Mouse (Mus musculus) forebrain, embryonic 11.5 days (tissue): ENCODE results near the gene Zc3h12c. TPM values are rescaled to one million over a fixed set of nuclear protein-coding genes. Genes with fewer than 3 reads are reported as not detected.

Experiments used
- ATAC-seq: fragments of 200-750 bp; cut with Nextera tagmentation; replicated peaks from 2 replicates; pipeline ENCODE4 v1.8.0; 2017; ENCODE audit warnings: moderate TSS enrichment; ENCODE audit not compliant: low FRiP score
- DNase-seq: peaks from one replicate; pipeline ENCODE4 v3.0.0-alpha.2; 2017; ENCODE audit warnings: low spot score
- H3K27ac ChIP-seq: fragments of 300-500 bp; sonication (generic); 2 replicates; pipeline ENCODE4 v1.5.1; 2014; ENCODE audit warnings: low read depth, low read length
- H3K27me3 ChIP-seq: fragments of 300-500 bp; sonication (generic); 2 replicates; pipeline ENCODE4 v1.6.1; 2014; ENCODE audit warnings: mild to moderate bottlenecking, low read length, mixed read lengths; ENCODE audit not compliant: control insufficient read depth, insufficient read depth
- H3K36me3 ChIP-seq: fragments of 300-500 bp; sonication (generic); 2 replicates; pipeline ENCODE4 v1.6.1; 2014; ENCODE audit warnings: mild to moderate bottlenecking, low read length, moderate library complexity, mixed read lengths; ENCODE audit not compliant: control insufficient read depth, insufficient read depth
- H3K4me1 ChIP-seq: fragments of 300-500 bp; sonication (generic); replicated peaks from 2 replicates; pipeline ENCODE4 v1.6.1; 2014; ENCODE audit warnings: low read length, mixed read lengths; ENCODE audit not compliant: control insufficient read depth, insufficient read depth
- H3K4me2 ChIP-seq: fragments of 300-500 bp; sonication (generic); 2 replicates; pipeline ENCODE4 v1.6.1; 2014; ENCODE audit warnings: low read depth, mild to moderate bottlenecking, low read length, moderate library complexity, mixed read lengths; ENCODE audit not compliant: severe bottlenecking
- H3K4me3 ChIP-seq: fragments of 300-500 bp; sonication (generic); 2 replicates; pipeline ENCODE4 v1.5.1; 2014; ENCODE audit warnings: low read depth, low read length
- H3K9ac ChIP-seq: fragments of 300-500 bp; sonication (generic); 2 replicates; pipeline ENCODE4 v1.6.1; 2014; ENCODE audit warnings: low read length
- H3K9me3 ChIP-seq: fragments of 300-500 bp; sonication (generic); 2 replicates; pipeline ENCODE4 v1.6.1; 2016; ENCODE audit warnings: low read length, mixed read lengths; ENCODE audit not compliant: control insufficient read depth
- WGBS: fragments of 180-500 bp; shearing (Covaris S2); extraction: QIAGEN DNeasy Blood & Tissue Kit; methylation state at CpG from one replicate; pipeline ENCODE4 v1.1.7; 2014; 5-methylcytosine and 5-hydroxymethylcytosine counted together
- polyA plus RNA-seq: library from polyadenylated mRNA; unstranded; fragments of >200 nt; fragmentation: Nextera tagmentation; extraction: Ambion mirVana; gene quantifications from 2 replicates; pipeline ENCODE4 v1.2.1, GENCODE M21; 2014

Zc3h12c gene
- polyA plus RNA-seq, 1 experiment from 2014 or later: 11.8 TPM

DNA sequence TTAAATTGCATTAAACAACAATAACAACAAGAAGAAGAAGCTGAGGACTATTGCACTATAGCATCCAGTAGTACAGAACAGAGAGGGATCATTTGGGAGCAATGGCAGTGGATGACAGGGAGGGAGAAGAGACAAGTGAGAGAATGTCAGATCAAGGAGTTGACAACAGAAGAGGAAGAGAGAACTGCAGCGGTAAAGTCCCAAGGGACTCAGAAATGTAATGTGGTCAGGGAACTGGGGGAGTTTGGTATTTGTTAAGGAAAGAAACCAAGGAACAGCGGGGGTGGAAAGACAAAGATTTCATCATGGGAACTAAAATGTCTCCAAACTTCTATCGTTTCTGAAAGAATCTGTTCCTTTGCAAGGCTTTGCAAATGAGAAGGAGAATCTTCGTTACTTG, 22.5 kb upstream of the Zc3h12c start:
- 89% methylated on average over 4 of the region's 4 CpGs for WGBS
- no peak overlapping the region for H3K27ac ChIP-seq
- no peak for DNase-seq

GRCm38 (mm10) chr9:52188106-52188505, 19.7 kb upstream of the Zc3h12c start:
- Histone ChIP-seq H3K36me3 (no peaks in the 10 kb centered on the region), H3K4me1 (peaks cover 4% of the 10 kb centered on the region; the same call in 1 of the 2 replicates), H3K27ac (peak overlapping the region; percentile 59), H3K4me2 (peak overlapping the region; percentile 38; the same call in 1 of the 2 replicates), H3K4me3 (no peak overlapping the region), H3K9me3 (no peaks in the 10 kb centered on the region), H3K27me3 (no peaks in the 10 kb centered on the region), H3K9ac (peak overlapping the region; percentile 36; the same call in 1 of the 2 replicates)
- ATAC-seq (peak; percentile 96), DNase-seq (peak; percentile 71)
- WGBS: 11% methylated on average over 8 of the region's 8 CpGs

More for the DNA sequence above, 22.5 kb upstream of the Zc3h12c start:
- no peak overlapping the region for H3K4me2 ChIP-seq
- H3K9me3 ChIP-seq: no peaks in the 10 kb centered on the region
- H3K4me1 ChIP-seq: peaks cover 4% of the 10 kb centered on the region; the same call in 1 of the 2 replicates
- no peaks in the 10 kb centered on the region for H3K36me3 ChIP-seq
- H3K4me3 ChIP-seq: no peak overlapping the region
- no peak overlapping the region for H3K9ac ChIP-seq
- no peaks in the 10 kb centered on the region for H3K27me3 ChIP-seq
- ATAC-seq: no peak

- Histone ChIP-seq H3K27me3 (no peaks in the 10 kb centered on the region), H3K4me1 (peaks cover 4% of the 10 kb centered on the region; the same call in 1 of the 2 replicates), H3K27ac (no peak overlapping the region), H3K36me3 (no peaks in the 10 kb centered on the region), H3K4me2 (no peak overlapping the region), H3K9me3 (no peaks in the 10 kb centered on the region), H3K4me3 (no peak overlapping the region), H3K9ac (no peak overlapping the region)
- ATAC-seq (no peak), DNase-seq (no peak)
- WGBS: 72% methylated on average over 3 of the region's 3 CpGs
Observed at GRCm38 (mm10) chr9:52186296-52186941, 18.0 kb upstream of the Zc3h12c start.

DNA sequence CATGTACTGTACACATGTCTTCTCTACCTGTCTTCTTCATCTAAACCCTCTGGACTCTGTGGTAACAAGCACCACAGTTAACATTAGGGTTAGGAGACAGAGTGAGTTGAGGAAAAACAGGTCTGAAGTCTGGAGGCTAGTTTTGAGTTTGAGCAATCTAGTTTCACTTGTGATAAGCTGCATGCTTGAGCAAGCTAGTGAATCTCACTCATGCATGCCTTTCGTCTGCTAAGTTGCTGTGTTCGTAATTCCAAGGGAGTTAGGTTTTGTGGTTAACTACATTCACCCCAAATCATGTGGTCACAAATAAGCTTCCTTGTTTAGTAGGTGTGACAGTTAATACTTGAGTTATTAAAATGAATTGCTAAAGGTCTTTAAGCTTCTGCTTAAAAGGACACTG, 13.0 kb upstream of the Zc3h12c start:
- no peaks in the 10 kb centered on the region for H3K36me3 ChIP-seq
- H3K27me3 ChIP-seq: no peaks in the 10 kb centered on the region
- DNase-seq (no peak), ATAC-seq (no peak)
- WGBS: 87% methylated on average over 2 of the region's 2 CpGs
- no peak overlapping the region for H3K9ac ChIP-seq
- H3K4me1 ChIP-seq: no peaks in the 10 kb centered on the region
- no peaks in the 10 kb centered on the region for H3K9me3 ChIP-seq
- H3K4me3 ChIP-seq: no peak overlapping the region
- no peak overlapping the region for H3K27ac ChIP-seq
- H3K4me2 ChIP-seq: no peak overlapping the region

DNA sequence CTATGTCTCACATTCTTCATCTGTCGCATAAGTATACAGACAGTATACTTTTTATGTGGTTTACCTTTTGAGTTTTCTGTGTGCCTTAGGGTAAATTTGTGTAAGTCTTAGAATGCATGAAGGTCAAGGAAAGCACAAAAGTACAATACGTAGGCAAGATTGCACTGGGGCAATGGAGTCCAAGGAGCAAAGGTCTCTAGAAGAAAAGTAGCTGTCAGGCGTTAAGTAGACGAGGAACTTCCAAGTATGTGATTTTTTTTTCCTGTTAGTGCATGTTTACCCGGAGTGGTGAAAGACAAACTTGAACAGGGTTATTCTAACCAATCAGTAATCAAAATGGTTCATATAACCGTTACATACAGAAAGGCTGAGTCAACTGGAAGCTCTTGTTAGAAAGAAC, 12.5 kb upstream of the Zc3h12c start:
- no peaks in the 10 kb centered on the region for H3K36me3 ChIP-seq
- ATAC-seq (no peak), DNase-seq (no peak)
- H3K9ac ChIP-seq: no peak overlapping the region
- no peaks in the 10 kb centered on the region for H3K9me3 ChIP-seq
- H3K27me3 ChIP-seq: no peaks in the 10 kb centered on the region
- 85% methylated on average over 6 of the region's 6 CpGs for WGBS
- H3K4me3 ChIP-seq: no peak overlapping the region
- no peak overlapping the region for H3K4me2 ChIP-seq
- no peak overlapping the region for H3K27ac ChIP-seq
- no peaks in the 10 kb centered on the region for H3K4me1 ChIP-seq

- no peak for ATAC-seq
- Histone ChIP-seq H3K4me1 (no peaks in the 10 kb centered on the region), H3K27me3 (no peaks in the 10 kb centered on the region), H3K4me2 (no peak overlapping the region), H3K9me3 (no peaks in the 10 kb centered on the region), H3K27ac (no peak overlapping the region), H3K4me3 (no peak overlapping the region), H3K36me3 (no peaks in the 10 kb centered on the region), H3K9ac (no peak overlapping the region)
- DNase-seq: no peak
- WGBS: 84% methylated on average over 4 of the region's 4 CpGs
Observed at GRCm38 (mm10) chr9:52175257-52175859, 7.0 kb upstream of the Zc3h12c start.

DNA sequence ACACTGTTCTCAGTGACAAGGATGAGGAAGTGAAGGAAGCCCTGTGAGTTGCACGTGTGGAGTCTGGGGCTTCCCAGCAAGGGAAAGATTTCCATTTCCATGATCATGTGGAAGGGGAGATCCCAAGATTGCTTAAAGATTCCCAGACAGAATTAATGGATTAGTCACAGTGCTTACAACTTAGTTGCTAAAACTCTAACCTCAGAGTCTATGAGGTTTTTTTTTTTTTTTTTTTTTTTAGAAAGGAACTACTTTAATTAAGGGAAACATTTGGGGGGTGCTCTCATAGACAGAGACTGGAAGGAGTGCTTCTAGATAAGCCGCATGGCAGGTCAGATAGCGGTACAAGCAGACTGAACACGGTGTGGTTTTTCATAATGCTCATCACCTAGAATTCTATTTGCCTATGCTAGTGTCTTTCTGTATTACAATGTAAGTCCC, 6.3 kb upstream of the Zc3h12c start:
- DNase-seq (no peak), ATAC-seq (no peak)
- no peak overlapping the region for H3K4me2 ChIP-seq
- H3K9ac ChIP-seq: no peak overlapping the region
- H3K27ac ChIP-seq: no peak overlapping the region
- 82% methylated on average over 4 of the region's 4 CpGs for WGBS
- no peak overlapping the region for H3K4me3 ChIP-seq
- H3K36me3 ChIP-seq: no peaks in the 10 kb centered on the region
- H3K27me3 ChIP-seq: no peaks in the 10 kb centered on the region
- no peaks in the 10 kb centered on the region for H3K4me1 ChIP-seq
- H3K9me3 ChIP-seq: no peaks in the 10 kb centered on the region

- H3K27me3 ChIP-seq: no peaks in the 10 kb centered on the region
- WGBS: 89% methylated on average over 2 of the region's 2 CpGs
- H3K4me2 ChIP-seq: no peak overlapping the region
- H3K9ac ChIP-seq: no peak overlapping the region
- ATAC-seq (no peak), DNase-seq (no peak)
- no peak overlapping the region for H3K27ac ChIP-seq
- H3K36me3 ChIP-seq: no peaks in the 10 kb centered on the region
- no peaks in the 10 kb centered on the region for H3K9me3 ChIP-seq
- no peaks in the 10 kb centered on the region for H3K4me1 ChIP-seq
- H3K4me3 ChIP-seq: no peak overlapping the region
Observed at GRCm38 (mm10) chr9:52173937-52174336, 5.6 kb upstream of the Zc3h12c start.

- DNase-seq (no peak), ATAC-seq (no peak)
- WGBS: 80% methylated on average over 7 of the region's 7 CpGs
Observed at GRCm38 (mm10) chr9:52172550-52172949, 4.2 kb upstream of the Zc3h12c start.

More at GRCm38 (mm10) chr9:52172550-52172949, 4.2 kb upstream of the Zc3h12c start:
- no peaks in the 10 kb centered on the region for H3K36me3 ChIP-seq
- no peaks in the 10 kb centered on the region for H3K27me3 ChIP-seq
- no peak overlapping the region for H3K9ac ChIP-seq
- H3K4me1 ChIP-seq: no peaks in the 10 kb centered on the region
- no peak overlapping the region for H3K27ac ChIP-seq
- H3K4me3 ChIP-seq: no peak overlapping the region
- H3K9me3 ChIP-seq: no peaks in the 10 kb centered on the region
- H3K4me2 ChIP-seq: no peak overlapping the region
